Mouse (Mus musculus) hindbrain, embryonic 11.5 days (tissue): ENCODE measurements around the gene Suv39h2. TPM values are rescaled to one million over a fixed set of nuclear protein-coding genes. Genes with fewer than 3 reads are reported as not detected.
A peak's percentile ranks its signal among the peaks of the same experiment; 100 is the strongest.

Source experiments
- ATAC-seq: fragments of 200-750 bp; cut with Nextera tagmentation; 2 replicates; pipeline ENCODE4 v1.8.0; 2017; ENCODE audit warnings: mild to moderate bottlenecking, moderate TSS enrichment, moderate library complexity; ENCODE audit not compliant: low FRiP score
- DNase-seq: peaks from one replicate; pipeline ENCODE4 v3.0.0-alpha.2; 2015; ENCODE audit warnings: low spot score
- H3K27ac ChIP-seq: fragments of 300-500 bp; sonication (generic); 2 replicates; pipeline ENCODE4 v1.5.1; 2014; ENCODE audit warnings: mild to moderate bottlenecking, low read depth, low read length
- H3K27me3 ChIP-seq: fragments of 300-500 bp; sonication (generic); 2 replicates; pipeline ENCODE4 v1.6.1; 2014; ENCODE audit warnings: mild to moderate bottlenecking, low read length, moderate library complexity, mixed read lengths; ENCODE audit not compliant: control insufficient read depth, insufficient read depth
- H3K36me3 ChIP-seq: fragments of 300-500 bp; sonication (generic); 2 replicates; pipeline ENCODE4 v1.6.1; 2014; ENCODE audit warnings: mild to moderate bottlenecking, low read length, moderate library complexity, mixed read lengths; ENCODE audit not compliant: control insufficient read depth, insufficient read depth
- H3K4me1 ChIP-seq: fragments of 300-500 bp; sonication (generic); replicated peaks from 2 replicates; pipeline ENCODE4 v1.6.1; 2014; ENCODE audit warnings: low read length, mixed read lengths; ENCODE audit not compliant: control insufficient read depth, insufficient read depth
- H3K4me2 ChIP-seq: fragments of 300-500 bp; sonication (generic); replicated peaks from 2 replicates; pipeline ENCODE4 v1.6.1; 2014; ENCODE audit warnings: mild to moderate bottlenecking, low read depth, low read length
- H3K4me3 ChIP-seq: fragments of 300-500 bp; sonication (generic); 2 replicates; pipeline ENCODE4 v1.5.1; 2014; ENCODE audit warnings: low read depth, low read length
- H3K9ac ChIP-seq: fragments of 300-500 bp; sonication (generic); 2 replicates; pipeline ENCODE4 v1.6.1; 2014; ENCODE audit warnings: low read depth, low read length
- H3K9me3 ChIP-seq: fragments of 300-500 bp; sonication (generic); 2 replicates; pipeline ENCODE4 v1.6.1; 2016; ENCODE audit warnings: low read length; ENCODE audit not compliant: control insufficient read depth
- WGBS: fragments of 180-500 bp; shearing (Covaris S2); extraction: QIAGEN DNeasy Blood & Tissue Kit; methylation state at CpG from one replicate; pipeline ENCODE4 v1.1.7; 2014; 5-methylcytosine and 5-hydroxymethylcytosine counted together
- polyA plus RNA-seq: library from polyadenylated mRNA; unstranded; fragments of >200 nt; fragmentation: Nextera tagmentation; extraction: Ambion mirVana; gene quantifications from 2 replicates; pipeline ENCODE4 v1.2.1, GENCODE M21; 2014

The Suv39h2 gene
- polyA plus RNA-seq, 1 experiment from 2014 or later, result 39.7 TPM

GRCm38 (mm10) chr2:3437956-3438355, 36.9 kb downstream of the Suv39h2 start:
- Histone ChIP-seq H3K27me3 (no peaks in the 10 kb centered on the region), H3K4me2 (no peak overlapping the region), H3K27ac (no peak overlapping the region), H3K9ac (no peak overlapping the region), H3K4me1 (no peaks in the 10 kb centered on the region), H3K36me3 (no peaks in the 10 kb centered on the region), H3K4me3 (no peak overlapping the region), H3K9me3 (no peaks in the 10 kb centered on the region)
- ATAC-seq (no peak), DNase-seq (no peak)
- 39% methylated on average over 7 of the region's 7 CpGs for WGBS

GRCm38 (mm10) chr2:3435369-3436061, 39.3 kb downstream of the Suv39h2 start:
- Histone ChIP-seq H3K4me2 (no peak overlapping the region), H3K27me3 (no peaks in the 10 kb centered on the region), H3K4me1 (no peaks in the 10 kb centered on the region), H3K36me3 (no peaks in the 10 kb centered on the region), H3K9me3 (no peaks in the 10 kb centered on the region), H3K4me3 (no peak overlapping the region), H3K27ac (no peak overlapping the region), H3K9ac (no peak overlapping the region)
- DNase-seq (no peak), ATAC-seq (no peak)
- WGBS, result 80% methylated on average over 6 of the region's 6 CpGs

GRCm38 (mm10) chr2:3430956-3431355, 43.9 kb downstream of the Suv39h2 start:
- ATAC-seq (no peak), DNase-seq (no peak)
- Histone ChIP-seq H3K27ac (no peak overlapping the region), H3K9ac (no peak overlapping the region), H3K9me3 (no peaks in the 10 kb centered on the region), H3K4me3 (no peak overlapping the region), H3K36me3 (no peaks in the 10 kb centered on the region), H3K27me3 (no peaks in the 10 kb centered on the region), H3K4me1 (no peaks in the 10 kb centered on the region), H3K4me2 (no peak overlapping the region)
- 87% methylated on average over 9 of the region's 9 CpGs for WGBS

- Histone ChIP-seq H3K9ac (peak overlapping the region; percentile 61), H3K4me2 (peak overlapping the region; percentile 85), H3K4me1 (peaks cover 7% of the 10 kb centered on the region; the same call in 1 of the 2 replicates), H3K9me3 (no peaks in the 10 kb centered on the region), H3K4me3 (peak overlapping the region; percentile 73), H3K27me3 (no peaks in the 10 kb centered on the region), H3K27ac (no peak overlapping the region), H3K36me3 (no peaks in the 10 kb centered on the region)
- WGBS, result 9% methylated on average over 9 of the region's 10 CpGs
- ATAC-seq (peak; percentile 5; the same call in 1 of the 2 replicates), DNase-seq (no peak)
Measured at GRCm38 (mm10) chr2:3424579-3424910, 50.3 kb downstream of the Suv39h2 start.

- no peak within 1 kb of the TSS for H3K27ac ChIP-seq
- peak; percentile 98 for ATAC-seq
- H3K4me3 ChIP-seq, result peak within 1 kb of the TSS; percentile 73
- peak within 1 kb of the TSS; percentile 85 for H3K4me2 ChIP-seq
- H3K9me3 ChIP-seq, result no peaks in the 10 kb centered on the region
- 1% methylated on average over 29 of the region's 29 CpGs for WGBS
- H3K36me3 ChIP-seq, result no peaks in the 10 kb centered on the region
- H3K27me3 ChIP-seq, result no peaks in the 10 kb centered on the region
- H3K9ac ChIP-seq, result peak within 1 kb of the TSS; percentile 61
- DNase-seq, result peak; percentile 90
- peaks cover 7% of the 10 kb centered on the region; the same call in 1 of the 2 replicates for H3K4me1 ChIP-seq
Measured at GRCm38 (mm10) chr2:3423841-3424578, 50.8 kb downstream of the Suv39h2 start, which contains the start of gene Dclre1c. Gene Dclre1c (plus strand): TSS chr2:3424131.

- Histone ChIP-seq H3K4me3 (no peak within 1 kb of the TSS), H3K36me3 (no peaks in the 10 kb centered on the region), H3K4me2 (no peak within 1 kb of the TSS), H3K9ac (no peak within 1 kb of the TSS), H3K27me3 (0 out of 2 replicates have a peak, but pooled peaks cover 2% of the 10 kb centered on the region), H3K4me1 (peaks cover 7% of the 10 kb centered on the region; the same call in 1 of the 2 replicates), H3K9me3 (no peaks in the 10 kb centered on the region), H3K27ac (no peak within 1 kb of the TSS)
- WGBS, result 73% methylated on average over 3 of the region's 3 CpGs
- ATAC-seq, result no peak
- DNase-seq, result no peak
Measured at GRCm38 (mm10) chr2:3422548-3422947, 52.3 kb downstream of the Suv39h2 start, which contains the start of gene Meig1. Gene Meig1 (minus strand): TSS chr2:3422648.

GRCm38 (mm10) chr2:3420157-3420556, 54.7 kb downstream of the Suv39h2 start:
- peak; percentile 29 for DNase-seq

GRCm38 (mm10) chr2:3418883-3419431, 55.9 kb downstream of the Suv39h2 start:
- peaks cover 7% of the 10 kb centered on the region; the same call in 1 of the 2 replicates for H3K4me1 ChIP-seq
- H3K36me3 ChIP-seq, result no peaks in the 10 kb centered on the region
- H3K9ac ChIP-seq, result peak overlapping the region; percentile 31; the same call in 1 of the 2 replicates
- ATAC-seq (peak; percentile 93), DNase-seq (peak; percentile 99)
- WGBS, result 2% methylated on average over 38 of the region's 38 CpGs
- no peak overlapping the region for H3K27ac ChIP-seq
- H3K4me3 ChIP-seq, result peak overlapping the region; percentile 32
- no peaks in the 10 kb centered on the region for H3K9me3 ChIP-seq
- 0 out of 2 replicates have a peak, but pooled peaks cover 5% of the 10 kb centered on the region for H3K27me3 ChIP-seq
- H3K4me2 ChIP-seq, result peak overlapping the region; percentile 45

More at GRCm38 (mm10) chr2:3420157-3420556, 54.7 kb downstream of the Suv39h2 start:
- 0 out of 2 replicates have a peak, but pooled peaks have one; percentile 4 for ATAC-seq
- Histone ChIP-seq H3K9me3 (no peaks in the 10 kb centered on the region), H3K9ac (no peak overlapping the region), H3K27ac (peak overlapping the region; percentile 4; the same call in 1 of the 2 replicates), H3K4me2 (no peak overlapping the region), H3K4me3 (no peak overlapping the region), H3K36me3 (no peaks in the 10 kb centered on the region), H3K27me3 (0 out of 2 replicates have a peak, but pooled peaks cover 5% of the 10 kb centered on the region), H3K4me1 (peaks cover 7% of the 10 kb centered on the region; the same call in 1 of the 2 replicates)
- WGBS, result 53% methylated on average over 4 of the region's 4 CpGs
